Mouse (Mus musculus) hindbrain, embryonic 11.5 days (tissue): ENCODE measurements around the gene Smurf2. TPM values are rescaled to one million over a fixed set of nuclear protein-coding genes. Genes with fewer than 3 reads are reported as not detected.

Experiments used
- ATAC-seq: fragments of 200-750 bp; cut with Nextera tagmentation; 2 replicates; pipeline ENCODE4 v1.8.0; 2017; ENCODE audit warnings: mild to moderate bottlenecking, moderate TSS enrichment, moderate library complexity; ENCODE audit not compliant: low FRiP score
- DNase-seq: peaks from one replicate; pipeline ENCODE4 v3.0.0-alpha.2; 2015; ENCODE audit warnings: low spot score
- H3K27ac ChIP-seq: fragments of 300-500 bp; sonication (generic); 2 replicates; pipeline ENCODE4 v1.5.1; 2014; ENCODE audit warnings: mild to moderate bottlenecking, low read depth, low read length
- H3K27me3 ChIP-seq: fragments of 300-500 bp; sonication (generic); 2 replicates; pipeline ENCODE4 v1.6.1; 2014; ENCODE audit warnings: mild to moderate bottlenecking, low read length, moderate library complexity, mixed read lengths; ENCODE audit not compliant: control insufficient read depth, insufficient read depth
- H3K36me3 ChIP-seq: fragments of 300-500 bp; sonication (generic); 2 replicates; pipeline ENCODE4 v1.6.1; 2014; ENCODE audit warnings: mild to moderate bottlenecking, low read length, moderate library complexity, mixed read lengths; ENCODE audit not compliant: control insufficient read depth, insufficient read depth
- H3K4me1 ChIP-seq: fragments of 300-500 bp; sonication (generic); replicated peaks from 2 replicates; pipeline ENCODE4 v1.6.1; 2014; ENCODE audit warnings: low read length, mixed read lengths; ENCODE audit not compliant: control insufficient read depth, insufficient read depth
- H3K4me2 ChIP-seq: fragments of 300-500 bp; sonication (generic); replicated peaks from 2 replicates; pipeline ENCODE4 v1.6.1; 2014; ENCODE audit warnings: mild to moderate bottlenecking, low read depth, low read length
- H3K4me3 ChIP-seq: fragments of 300-500 bp; sonication (generic); 2 replicates; pipeline ENCODE4 v1.5.1; 2014; ENCODE audit warnings: low read depth, low read length
- H3K9ac ChIP-seq: fragments of 300-500 bp; sonication (generic); 2 replicates; pipeline ENCODE4 v1.6.1; 2014; ENCODE audit warnings: low read depth, low read length
- H3K9me3 ChIP-seq: fragments of 300-500 bp; sonication (generic); 2 replicates; pipeline ENCODE4 v1.6.1; 2016; ENCODE audit warnings: low read length; ENCODE audit not compliant: control insufficient read depth
- WGBS: fragments of 180-500 bp; shearing (Covaris S2); extraction: QIAGEN DNeasy Blood & Tissue Kit; methylation state at CpG from one replicate; pipeline ENCODE4 v1.1.7; 2014; 5-methylcytosine and 5-hydroxymethylcytosine counted together
- polyA plus RNA-seq: library from polyadenylated mRNA; unstranded; fragments of >200 nt; fragmentation: Nextera tagmentation; extraction: Ambion mirVana; gene quantifications from 2 replicates; pipeline ENCODE4 v1.2.1, GENCODE M21; 2014

Smurf2 gene
- polyA plus RNA-seq, 1 experiment from 2014 or later = 25.0 TPM

DNA sequence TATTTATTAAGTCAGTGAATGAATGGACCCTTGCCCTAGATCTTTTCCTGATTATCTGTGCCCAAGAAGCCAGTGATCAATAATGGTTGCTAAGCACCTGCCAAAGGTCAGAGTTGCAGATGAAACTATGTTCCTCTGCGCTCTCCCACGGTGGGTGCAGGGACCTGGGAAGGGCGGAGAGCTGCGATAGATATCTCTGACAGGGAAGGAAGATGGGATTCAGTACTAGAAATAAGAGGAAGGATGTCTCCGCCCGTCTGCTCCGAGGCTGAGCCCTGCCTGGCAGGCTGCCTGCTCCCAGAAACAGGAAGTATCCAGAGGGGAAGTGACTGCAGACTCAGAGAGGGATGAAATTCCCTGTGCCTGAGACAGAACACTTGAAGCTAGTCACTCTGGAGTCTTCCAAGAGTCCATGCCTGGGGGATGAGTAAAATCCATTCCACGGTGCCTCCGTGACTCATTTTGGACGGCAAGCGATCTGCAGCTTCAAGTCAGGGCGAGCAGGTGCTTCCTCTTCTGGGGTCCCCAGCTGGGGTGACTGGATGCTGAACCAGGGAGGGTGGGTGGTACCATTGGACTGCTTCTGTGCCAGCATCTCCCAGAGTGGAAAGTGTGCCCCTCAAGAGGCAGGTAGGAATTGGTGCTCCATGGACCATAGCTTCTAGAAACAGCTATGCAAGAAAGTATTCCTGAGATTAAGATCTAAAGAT is 36.9 kb upstream of the Smurf2 start:
- Histone ChIP-seq H3K36me3 (no peaks in the 10 kb centered on the region), H3K27ac (no peak overlapping the region), H3K9me3 (no peaks in the 10 kb centered on the region), H3K27me3 (no peaks in the 10 kb centered on the region), H3K4me2 (no peak overlapping the region), H3K9ac (no peak overlapping the region), H3K4me3 (no peak overlapping the region), H3K4me1 (no peaks in the 10 kb centered on the region)
- ATAC-seq = no peak
- DNase-seq = no peak
- WGBS = 85% methylated on average over 12 of the region's 12 CpGs

DNA sequence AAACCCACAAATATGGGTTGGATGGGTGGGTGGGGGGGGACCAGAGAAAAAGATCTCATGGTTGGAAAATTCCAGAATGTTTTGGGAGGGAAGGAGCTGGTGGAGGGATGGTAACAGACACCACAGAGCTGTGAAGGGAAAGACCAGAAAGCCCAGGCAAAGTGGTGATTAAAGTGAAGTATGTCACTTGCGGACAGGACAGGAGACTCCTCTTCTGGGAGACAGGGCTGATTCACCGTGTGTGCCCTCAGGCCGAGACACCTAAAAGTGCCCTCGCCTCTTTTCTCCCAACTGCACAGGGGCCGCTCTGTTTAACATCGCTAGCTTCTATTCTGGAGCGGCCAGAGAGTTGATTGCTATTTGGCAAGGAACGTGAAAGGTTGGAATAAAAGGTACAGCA is 34.1 kb upstream of the Smurf2 start:
- Histone ChIP-seq H3K4me3 (no peak overlapping the region), H3K9me3 (no peaks in the 10 kb centered on the region), H3K4me1 (no peaks in the 10 kb centered on the region), H3K27ac (no peak overlapping the region), H3K27me3 (no peaks in the 10 kb centered on the region), H3K36me3 (no peaks in the 10 kb centered on the region), H3K9ac (no peak overlapping the region), H3K4me2 (no peak overlapping the region)
- WGBS = 81% methylated on average over 8 of the region's 8 CpGs
- DNase-seq (no peak), ATAC-seq (no peak)

DNA sequence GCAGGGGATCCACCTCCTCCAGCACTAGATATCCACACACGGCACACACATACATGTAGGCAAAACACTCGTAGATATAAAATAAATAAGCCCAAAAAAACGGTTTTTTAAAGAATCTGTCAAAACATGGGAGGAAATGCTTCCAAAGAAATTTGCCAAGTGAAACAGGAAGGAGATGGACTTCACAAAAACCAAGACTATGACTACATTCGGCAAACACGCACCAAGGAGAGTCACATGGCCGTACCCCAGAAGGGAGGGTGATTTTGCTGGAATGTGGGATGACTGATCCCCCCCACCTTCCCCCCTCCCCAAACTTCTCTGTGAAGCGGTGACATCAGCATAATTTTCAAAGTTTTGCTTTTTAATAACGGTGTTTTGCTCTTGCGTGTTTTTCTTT is 33.6 kb upstream of the Smurf2 start:
- H3K27me3 ChIP-seq = no peaks in the 10 kb centered on the region
- ATAC-seq (no peak), DNase-seq (no peak)
- WGBS = 82% methylated on average over 9 of the region's 9 CpGs
- no peaks in the 10 kb centered on the region for H3K4me1 ChIP-seq
- no peak overlapping the region for H3K27ac ChIP-seq
- no peak overlapping the region for H3K9ac ChIP-seq
- H3K4me3 ChIP-seq = no peak overlapping the region
- no peak overlapping the region for H3K4me2 ChIP-seq
- no peaks in the 10 kb centered on the region for H3K36me3 ChIP-seq
- no peaks in the 10 kb centered on the region for H3K9me3 ChIP-seq

DNA sequence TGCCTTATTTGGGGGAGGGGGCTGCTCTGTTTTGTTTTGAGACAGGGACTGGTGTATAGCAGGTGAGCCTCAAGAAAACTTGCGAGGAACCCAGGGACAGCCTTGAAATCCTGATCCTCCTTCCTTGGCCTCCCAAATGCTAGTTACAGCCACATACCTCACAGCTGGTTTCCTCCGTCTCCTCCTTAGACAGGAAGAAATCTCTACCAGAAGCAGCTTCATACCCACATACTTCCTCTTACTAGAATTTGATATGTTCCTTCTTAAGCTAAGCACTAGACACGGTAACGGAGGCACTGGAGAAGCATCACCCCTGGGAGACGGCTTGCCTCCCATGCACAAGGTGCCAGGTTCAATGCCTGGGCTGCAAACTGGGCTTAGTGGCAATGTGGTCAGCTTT is 16.8 kb upstream of the Smurf2 start:
- Histone ChIP-seq H3K4me1 (no peaks in the 10 kb centered on the region), H3K4me2 (no peak overlapping the region), H3K36me3 (no peaks in the 10 kb centered on the region), H3K27ac (no peak overlapping the region), H3K27me3 (no peaks in the 10 kb centered on the region), H3K9me3 (no peaks in the 10 kb centered on the region), H3K4me3 (no peak overlapping the region), H3K9ac (no peak overlapping the region)
- DNase-seq (no peak), ATAC-seq (no peak)
- 87% methylated on average over 5 of the region's 5 CpGs for WGBS

DNA sequence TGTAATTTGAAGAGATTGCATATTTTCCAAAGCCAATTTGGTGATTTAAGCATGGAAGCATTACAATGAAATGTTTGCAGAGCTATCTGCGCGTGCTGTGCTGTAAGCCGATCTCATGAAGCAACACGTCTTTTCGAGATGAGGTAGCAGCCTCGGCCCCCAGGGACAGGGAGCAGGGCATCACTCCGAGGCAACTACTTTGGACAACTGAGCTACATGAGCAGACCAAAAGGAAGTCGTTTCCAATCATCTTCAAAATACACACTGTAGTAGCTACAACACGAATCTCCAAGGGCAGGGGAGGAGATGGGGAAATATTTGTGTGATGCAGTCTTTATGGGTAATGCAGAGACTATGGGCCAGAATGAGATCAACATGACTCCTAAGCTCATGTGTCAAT is 9.9 kb upstream of the Smurf2 start:
- DNase-seq = no peak
- Histone ChIP-seq H3K4me2 (no peak overlapping the region), H3K4me3 (no peak overlapping the region), H3K9me3 (no peaks in the 10 kb centered on the region), H3K27ac (no peak overlapping the region), H3K27me3 (no peaks in the 10 kb centered on the region), H3K36me3 (no peaks in the 10 kb centered on the region), H3K9ac (no peak overlapping the region), H3K4me1 (no peaks in the 10 kb centered on the region)
- no peak for ATAC-seq
- WGBS = 77% methylated on average over 9 of the region's 9 CpGs

DNA sequence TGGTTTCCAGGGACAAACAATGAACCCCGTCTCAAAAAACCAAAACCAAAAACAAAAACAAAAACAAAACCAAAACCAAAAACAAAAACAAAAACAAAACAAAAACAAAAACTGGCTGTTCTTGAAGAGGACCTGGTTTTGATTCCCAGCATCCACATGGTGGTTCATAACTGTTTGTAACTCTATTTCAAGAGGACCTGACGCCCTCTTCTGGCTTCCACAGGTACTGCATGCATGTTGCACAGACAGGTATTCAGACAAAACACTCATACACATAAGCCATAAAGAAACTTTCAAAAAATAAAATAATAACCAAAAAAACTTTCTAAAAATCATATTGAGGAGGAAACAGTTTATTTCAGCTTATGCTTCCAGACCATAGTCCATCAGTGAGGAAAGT is 8.4 kb upstream of the Smurf2 start:
- no peak overlapping the region for H3K9ac ChIP-seq
- no peaks in the 10 kb centered on the region for H3K27me3 ChIP-seq
- no peaks in the 10 kb centered on the region for H3K9me3 ChIP-seq
- DNase-seq = no peak
- H3K36me3 ChIP-seq = no peaks in the 10 kb centered on the region
- H3K4me1 ChIP-seq = no peaks in the 10 kb centered on the region
- no peak overlapping the region for H3K4me2 ChIP-seq
- H3K4me3 ChIP-seq = no peak overlapping the region
- H3K27ac ChIP-seq = no peak overlapping the region
- ATAC-seq = no peak
- WGBS = 60% methylated on average over 2 of the region's 2 CpGs

DNA sequence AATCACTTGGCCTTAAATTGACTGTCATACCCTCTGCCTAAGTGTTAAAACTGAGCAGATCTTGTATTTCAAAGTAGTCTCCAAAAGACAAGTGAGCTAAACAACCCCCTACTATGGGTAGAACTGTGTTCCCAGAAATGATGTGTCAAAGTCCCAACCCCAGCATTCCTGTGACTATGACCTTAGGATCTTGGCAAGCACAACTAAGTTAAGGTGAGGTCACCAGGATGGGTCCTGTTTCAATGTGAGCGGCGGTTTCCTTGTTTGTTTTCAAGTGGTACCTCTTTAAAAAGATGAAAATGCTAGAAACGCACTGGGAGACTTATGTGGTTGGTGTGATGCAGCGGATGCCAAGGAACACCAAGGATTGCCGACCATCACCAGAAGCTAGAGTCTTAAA is 7.4 kb upstream of the Smurf2 start:
- ATAC-seq = no peak
- H3K27ac ChIP-seq = no peak overlapping the region
- no peaks in the 10 kb centered on the region for H3K9me3 ChIP-seq
- no peaks in the 10 kb centered on the region for H3K36me3 ChIP-seq
- 92% methylated on average over 5 of the region's 5 CpGs for WGBS
- H3K27me3 ChIP-seq = no peaks in the 10 kb centered on the region
- H3K4me2 ChIP-seq = no peak overlapping the region
- no peak overlapping the region for H3K9ac ChIP-seq
- H3K4me3 ChIP-seq = no peak overlapping the region
- no peaks in the 10 kb centered on the region for H3K4me1 ChIP-seq
- DNase-seq = no peak

DNA sequence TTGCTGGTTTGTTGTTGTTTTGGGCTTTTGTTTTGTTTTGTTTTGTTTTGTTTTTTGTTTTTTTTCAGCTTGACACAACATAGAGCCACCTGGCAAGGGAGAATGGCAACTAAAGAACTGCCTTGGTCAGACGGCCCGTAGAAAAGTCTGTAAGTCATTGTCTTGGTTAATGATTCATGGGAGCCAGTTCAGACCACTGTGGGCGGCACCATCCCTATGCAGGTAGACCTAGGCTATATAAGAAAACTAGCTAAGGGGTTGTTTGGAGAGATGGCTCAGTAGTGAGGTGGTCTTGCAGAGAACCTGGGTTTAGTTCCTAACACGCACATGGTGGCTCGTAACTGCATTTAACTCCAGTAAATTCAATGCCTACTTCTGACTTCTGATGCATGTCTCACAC is 6.7 kb upstream of the Smurf2 start:
- H3K4me1 ChIP-seq = no peaks in the 10 kb centered on the region
- ATAC-seq = no peak
- no peak overlapping the region for H3K9ac ChIP-seq
- H3K27ac ChIP-seq = no peak overlapping the region
- H3K4me2 ChIP-seq = no peak overlapping the region
- DNase-seq = no peak
- 93% methylated on average over 5 of the region's 5 CpGs for WGBS
- no peaks in the 10 kb centered on the region for H3K9me3 ChIP-seq
- H3K27me3 ChIP-seq = no peaks in the 10 kb centered on the region
- no peak overlapping the region for H3K4me3 ChIP-seq
- no peaks in the 10 kb centered on the region for H3K36me3 ChIP-seq

DNA sequence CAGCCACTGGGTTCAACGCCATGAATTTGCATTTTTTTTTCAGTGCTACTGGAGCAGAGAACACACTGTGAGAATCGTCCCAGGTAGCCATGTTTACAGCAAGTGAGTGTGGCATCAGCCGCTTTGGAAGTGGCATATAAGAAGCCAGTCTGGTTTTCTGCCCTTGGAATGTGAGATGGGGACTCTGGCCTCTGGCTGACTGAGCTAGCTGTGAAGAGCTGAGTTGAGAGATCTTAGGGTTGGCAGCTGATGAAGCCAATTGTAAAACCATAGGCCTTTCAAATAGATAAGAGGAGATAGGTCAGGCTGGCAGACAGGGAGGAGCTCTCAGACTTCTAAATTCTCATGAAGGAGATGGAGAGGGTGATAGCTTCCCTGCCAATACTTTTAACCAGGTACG is 6.2 kb upstream of the Smurf2 start:
- Histone ChIP-seq H3K36me3 (no peaks in the 10 kb centered on the region), H3K4me1 (no peaks in the 10 kb centered on the region), H3K4me3 (no peak overlapping the region), H3K27me3 (no peaks in the 10 kb centered on the region), H3K9ac (no peak overlapping the region), H3K9me3 (no peaks in the 10 kb centered on the region), H3K4me2 (no peak overlapping the region), H3K27ac (no peak overlapping the region)
- WGBS = 77% methylated on average over 4 of the region's 4 CpGs
- no peak for DNase-seq
- ATAC-seq = no peak
